Mouse (Mus musculus): ENCODE data around the gene Cldn7. TPM values are rescaled to one million over a fixed set of nuclear protein-coding genes. Genes with fewer than 3 reads are reported as not detected.
A peak's percentile ranks its signal among the peaks of the same experiment; 100 is the strongest.

Gene Cldn7
- polyA plus RNA-seq, 1 experiment from 2014 or later: 7.5 TPM

DNA sequence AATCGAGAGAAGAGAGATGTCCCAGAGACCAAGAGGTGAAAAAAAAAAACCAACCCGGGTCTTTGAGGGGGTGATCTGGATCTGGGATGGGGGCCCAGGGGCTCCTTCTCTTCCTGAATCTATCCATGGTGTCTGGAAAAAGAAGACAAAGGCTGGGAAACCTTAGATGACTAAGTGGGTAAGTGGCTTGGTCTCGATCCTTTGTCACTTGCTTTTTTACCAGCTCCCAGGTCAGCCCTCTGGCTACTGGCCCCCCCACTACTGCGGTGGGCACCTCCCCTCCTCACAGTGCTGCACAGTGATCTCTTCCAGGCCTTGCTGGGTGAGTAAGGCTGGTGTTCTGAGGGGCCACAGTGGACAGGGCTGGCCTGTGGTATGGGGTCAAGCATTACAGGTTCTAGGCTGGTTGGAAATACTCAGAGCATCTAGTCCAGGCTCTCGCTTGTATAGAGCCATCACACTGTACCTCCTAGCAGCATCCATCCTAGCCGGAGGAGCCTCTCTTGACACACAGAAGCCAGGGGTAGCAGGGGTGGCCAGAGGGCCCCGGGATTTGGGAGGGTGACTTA, 52.7 kb downstream of the Cldn7 start:
- no peak overlapping the region for H3K4me2 ChIP-seq (ENCODE audit: low read depth, low read length)
- H3K27ac ChIP-seq (ENCODE audit: low read length): no peak overlapping the region
- no peak overlapping the region for H3K4me3 ChIP-seq (ENCODE audit: low read length)
- no peaks in the 10 kb centered on the region for H3K27me3 ChIP-seq (ENCODE audit: control insufficient read depth, insufficient read depth, low read length)
- 45% methylated on average over 7 of the region's 7 CpGs for WGBS
- peaks cover 7% of the 10 kb centered on the region for H3K36me3 ChIP-seq (ENCODE audit: control insufficient read depth, insufficient read depth)
- no peak for ATAC-seq (replicated peaks; ENCODE audit: extremely low read depth, insufficient read depth, low FRiP score)
- peaks cover 45% of the 10 kb centered on the region for H3K4me1 ChIP-seq (ENCODE audit: control insufficient read depth, insufficient read depth, low read length)
- no peaks in the 10 kb centered on the region for H3K9me3 ChIP-seq (replicated peaks; ENCODE audit: control insufficient read depth, low read length)
- H3K9ac ChIP-seq (ENCODE audit: low read length): no peak overlapping the region

MicroRNA genes within 50 kb of the gene (microRNA counts, 519-probe panel; counts per million panel counts)
- microRNA mmu-miR-324-3p (not detected), microRNA mmu-miR-324-5p (2,632 counts per million, percentile 66 among the panel's probes with 10 or more counts)

Small RNAs within 50 kb of the gene (microRNA-seq; reads per million reads assigned to microRNA genes)
- gene Gm44349 (not detected), gene Mir324 (2,192 reads per million, percentile 84 among the genes with 10 or more reads in this experiment)

Other genes with a start within 250 kb of the Cldn7 start
- 13.8 and 16.9 TPM in 2 replicates for gene Polr2a, start 206.1 kb upstream of the Cldn7 start, polyA plus RNA-seq (2015; fragmentation: Nextera tagmentation; extraction: Ambion mirVana)
- gene Slc35g3, start 202.8 kb upstream of the Cldn7 start, polyA plus RNA-seq (2015; fragmentation: Nextera tagmentation; extraction: Ambion mirVana): 0.16 and 0.18 TPM in 2 replicates
- gene Zbtb4, start 198.9 kb upstream of the Cldn7 start, polyA plus RNA-seq (2015; fragmentation: Nextera tagmentation; extraction: Ambion mirVana): 3.6 TPM in 2 replicates
- gene Chrnb1, start 168.8 kb upstream of the Cldn7 start, polyA plus RNA-seq (2015; fragmentation: Nextera tagmentation; extraction: Ambion mirVana): 5.8 and 6.0 TPM in 2 replicates
- 2.2 and 3.0 TPM in 2 replicates for gene Fgf11, start 162.9 kb upstream of the Cldn7 start, polyA plus RNA-seq (2015; fragmentation: Nextera tagmentation; extraction: Ambion mirVana)
- gene Tmem102, start 159.2 kb upstream of the Cldn7 start, polyA plus RNA-seq (2015; fragmentation: Nextera tagmentation; extraction: Ambion mirVana): 3.1 TPM in 2 replicates
- not detected in 2 replicates for gene Gm39566, start 149.5 kb upstream of the Cldn7 start, polyA plus RNA-seq (2015; fragmentation: Nextera tagmentation; extraction: Ambion mirVana)
- gene Spem2, start 146.3 kb upstream of the Cldn7 start, polyA plus RNA-seq (2015; fragmentation: Nextera tagmentation; extraction: Ambion mirVana): not detected in 2 replicates
- gene Spem1, start 142.6 kb upstream of the Cldn7 start, polyA plus RNA-seq (2015; fragmentation: Nextera tagmentation; extraction: Ambion mirVana): not detected in 2 replicates
- gene Nlgn2, start 127.0 kb upstream of the Cldn7 start, polyA plus RNA-seq (2015; fragmentation: Nextera tagmentation; extraction: Ambion mirVana): 1.6 and 2.0 TPM in 2 replicates
- 258 and 323 TPM in 2 replicates for gene Tmem256, start 126.3 kb upstream of the Cldn7 start, polyA plus RNA-seq (2015; fragmentation: Nextera tagmentation; extraction: Ambion mirVana)
- gene Plscr3, start 118.4 kb upstream of the Cldn7 start, polyA plus RNA-seq (2015; fragmentation: Nextera tagmentation; extraction: Ambion mirVana): 72.1 and 74.9 TPM in 2 replicates
- 0.26 and 0.90 TPM in 2 replicates for gene Tnk1, start 106.0 kb upstream of the Cldn7 start, polyA plus RNA-seq (2015; fragmentation: Nextera tagmentation; extraction: Ambion mirVana)
- gene Tmem95, start 86.8 kb upstream of the Cldn7 start, polyA plus RNA-seq (2015; fragmentation: Nextera tagmentation; extraction: Ambion mirVana): not detected in 2 replicates
- gene Kctd11, start 83.4 kb upstream of the Cldn7 start, polyA plus RNA-seq (2015; fragmentation: Nextera tagmentation; extraction: Ambion mirVana): 3.9 and 4.3 TPM in 2 replicates
- 10.8 and 19.9 TPM in 2 replicates for gene Acap1, start 69.2 kb upstream of the Cldn7 start, polyA plus RNA-seq (2015; fragmentation: Nextera tagmentation; extraction: Ambion mirVana)
- 4.1 and 4.4 TPM in 2 replicates for gene 2810408A11Rik, start 63.8 kb upstream of the Cldn7 start, polyA plus RNA-seq (2015; fragmentation: Nextera tagmentation; extraction: Ambion mirVana)
- 7.4 and 8.7 TPM in 2 replicates for gene Neurl4, start 63.7 kb upstream of the Cldn7 start, polyA plus RNA-seq (2015; fragmentation: Nextera tagmentation; extraction: Ambion mirVana)
- gene Gps2, start 50.9 kb upstream of the Cldn7 start, polyA plus RNA-seq (2015; fragmentation: Nextera tagmentation; extraction: Ambion mirVana): 50.1 and 51.2 TPM in 2 replicates
- 1,137 and 1,317 TPM in 2 replicates for gene Eif5a, start 42.8 kb upstream of the Cldn7 start, polyA plus RNA-seq (2015; fragmentation: Nextera tagmentation; extraction: Ambion mirVana)
- gene Ybx2, start 29.0 kb upstream of the Cldn7 start, polyA plus RNA-seq (2015; fragmentation: Nextera tagmentation; extraction: Ambion mirVana): 5.3 and 7.3 TPM in 2 replicates
- 56.1 and 58.4 TPM in 2 replicates for gene Slc2a4, start 16.6 kb upstream of the Cldn7 start, polyA plus RNA-seq (2015; fragmentation: Nextera tagmentation; extraction: Ambion mirVana)
- gene Ctdnep1, start 16.4 kb downstream of the Cldn7 start, polyA plus RNA-seq (2015; fragmentation: Nextera tagmentation; extraction: Ambion mirVana): 23.9 and 25.0 TPM in 2 replicates
- gene Elp5, start 17.7 kb downstream of the Cldn7 start, polyA plus RNA-seq (2015; fragmentation: Nextera tagmentation; extraction: Ambion mirVana): 111 and 116 TPM in 2 replicates
- gene Gabarap, start 26.4 kb downstream of the Cldn7 start, polyA plus RNA-seq (2015; fragmentation: Nextera tagmentation; extraction: Ambion mirVana): 421 and 428 TPM in 2 replicates
- gene Phf23, start 31.0 kb downstream of the Cldn7 start, polyA plus RNA-seq (2015; fragmentation: Nextera tagmentation; extraction: Ambion mirVana): 42.0 and 43.9 TPM in 2 replicates
- gene Dvl2, start 35.8 kb downstream of the Cldn7 start, polyA plus RNA-seq (2015; fragmentation: Nextera tagmentation; extraction: Ambion mirVana): 17.1 and 19.2 TPM in 2 replicates
- gene Acadvl, start 50.6 kb downstream of the Cldn7 start, polyA plus RNA-seq (2015; fragmentation: Nextera tagmentation; extraction: Ambion mirVana): 276 and 298 TPM in 2 replicates
- gene Dlg4, start 52.2 kb downstream of the Cldn7 start, polyA plus RNA-seq (2015; fragmentation: Nextera tagmentation; extraction: Ambion mirVana): 4.6 and 4.7 TPM in 2 replicates
- gene Asgr1, start 89.3 kb downstream of the Cldn7 start, polyA plus RNA-seq (2015; fragmentation: Nextera tagmentation; extraction: Ambion mirVana): not detected in 2 replicates
- gene Asgr2, start 127.9 kb downstream of the Cldn7 start, polyA plus RNA-seq (2015; fragmentation: Nextera tagmentation; extraction: Ambion mirVana): 0.22 TPM in 1 of 2 replicates, not detected in the other
- 0.64 and 1.1 TPM in 2 replicates for gene Mgl2, start 165.6 kb downstream of the Cldn7 start, polyA plus RNA-seq (2015; fragmentation: Nextera tagmentation; extraction: Ambion mirVana)
- gene Clec10a, start 191.4 kb downstream of the Cldn7 start, polyA plus RNA-seq (2015; fragmentation: Nextera tagmentation; extraction: Ambion mirVana): 0.51 and 1.1 TPM in 2 replicates
- 0.33 and 0.41 TPM in 2 replicates for gene Slc16a11, start 248.0 kb downstream of the Cldn7 start, polyA plus RNA-seq (2015; fragmentation: Nextera tagmentation; extraction: Ambion mirVana)

Measured in heart, embryonic 16.5 days (tissue).